Mouse (Mus musculus) ES-E14 (cell line): ENCODE measurements around the gene Erich2.

Experiments used
- MAFK ChIP-seq: IDR thresholded peaks from 2 replicates; pipeline ENCODE4 v1.6.1; 2014; ENCODE audit warnings: mild to moderate bottlenecking, low read depth, low read length, inconsistent platforms; ENCODE audit not compliant: insufficient read depth
- ZC3H11A ChIP-seq: IDR thresholded peaks from 2 replicates; pipeline ENCODE4 v1.6.1; 2012; ENCODE audit warnings: low read depth, mild to moderate bottlenecking, inconsistent platforms, low read length, borderline replicate concordance

DNA sequence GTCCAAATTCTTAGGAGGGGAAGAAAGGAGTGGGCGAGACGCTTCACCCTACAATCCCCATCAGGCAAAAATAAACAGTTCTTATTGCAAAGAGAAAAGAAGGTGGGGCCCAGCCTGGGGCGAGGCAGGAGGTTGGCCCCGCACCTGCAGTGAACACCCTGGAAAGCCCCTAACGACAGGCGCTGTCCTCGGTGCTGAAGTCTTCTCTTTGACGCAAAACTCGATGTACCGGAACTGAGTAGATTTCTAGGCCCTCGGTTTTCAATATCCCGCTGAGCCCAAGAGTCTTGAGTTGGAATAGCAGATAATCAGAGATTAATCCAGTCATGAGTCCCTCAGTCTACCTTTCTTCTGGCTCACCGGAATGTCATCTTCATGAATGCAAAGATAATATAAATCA is 50.9 kb downstream of the Erich2 start:
- no peak; the same call in 1 of the 2 replicates for TF ChIP-seq ZC3H11A
- TF ChIP-seq MAFK = no peak
